Mouse (Mus musculus) bone marrow macrophage, adult 2 months (primary cell): ENCODE results near the gene Top1. TPM values are rescaled to one million over a fixed set of nuclear protein-coding genes. Genes with fewer than 3 reads are reported as not detected.

Source experiments
- H3K27ac ChIP-seq: 2 replicates; pipeline ENCODE4 v1.5.1; 2012; ENCODE audit warnings: low read depth, low read length; ENCODE audit not compliant: insufficient read depth
- H3K4me1 ChIP-seq: 2 replicates; pipeline ENCODE4 v1.6.1; 2012; ENCODE audit warnings: low read length; ENCODE audit not compliant: control insufficient read depth, insufficient read depth
- H3K4me3 ChIP-seq: 2 replicates; pipeline ENCODE4 v1.5.1; 2012; ENCODE audit warnings: mild to moderate bottlenecking, low read length, moderate library complexity; ENCODE audit not compliant: insufficient read depth
- CTCF ChIP-seq: IDR thresholded peaks from 2 replicates; pipeline ENCODE4 v1.5.1; 2012; ENCODE audit warnings: low read depth, mild to moderate bottlenecking, low read length, moderate library complexity
- POLR2A ChIP-seq: IDR thresholded peaks from 2 replicates; pipeline ENCODE4 v1.6.1; 2012; ENCODE audit warnings: mild to moderate bottlenecking, low read depth, low read length, borderline replicate concordance
- polyA plus RNA-seq: library from polyadenylated mRNA; stranded (reverse); fragments of >200 nt; gene quantifications from 2 replicates; pipeline ENCODE4 v1.2.4, GENCODE M21; 2012; ENCODE audit not compliant: missing spikeins, insufficient read depth, insufficient read length

The Top1 gene
- polyA plus RNA-seq, 1 experiment, result 42.9 TPM

- Histone ChIP-seq H3K27ac (peak overlapping the region; percentile 94), H3K4me3 (peak overlapping the region; percentile 53), H3K4me1 (peaks cover 37% of the 10 kb centered on the region)
- no peak for TF ChIP-seq POLR2A
- TF ChIP-seq CTCF, result no peak
Observed at GRCm38 (mm10) chr2:160619831-160620230, 25.9 kb upstream of the Top1 start.

- TF ChIP-seq POLR2A (no peak), CTCF (no peak)
- Histone ChIP-seq H3K4me1 (peaks cover 35% of the 10 kb centered on the region), H3K27ac (peak overlapping the region; percentile 94), H3K4me3 (peak overlapping the region; percentile 53; the same call in 1 of the 2 replicates)
Observed at GRCm38 (mm10) chr2:160620279-160620963, 25.3 kb upstream of the Top1 start.

GRCm38 (mm10) chr2:160621001-160621448 lies 24.7 kb upstream of the Top1 start:
- no peak overlapping the region for H3K4me3 ChIP-seq
- peak overlapping the region; percentile 94 for H3K27ac ChIP-seq
- peaks cover 36% of the 10 kb centered on the region for H3K4me1 ChIP-seq

GRCm38 (mm10) chr2:160621661-160622211 lies 24.0 kb upstream of the Top1 start:
- TF ChIP-seq CTCF, result no peak
- TF ChIP-seq POLR2A, result no peak
- Histone ChIP-seq H3K27ac (peak overlapping the region; percentile 94), H3K4me1 (peaks cover 42% of the 10 kb centered on the region), H3K4me3 (peak overlapping the region; percentile 24)

More at GRCm38 (mm10) chr2:160621001-160621448, 24.7 kb upstream of the Top1 start:
- TF ChIP-seq CTCF, result no peak
- TF ChIP-seq POLR2A, result no peak

GRCm38 (mm10) chr2:160622646-160623045 lies 23.0 kb upstream of the Top1 start:
- H3K4me1 ChIP-seq, result peaks cover 48% of the 10 kb centered on the region
- H3K4me3 ChIP-seq, result no peak overlapping the region
- H3K27ac ChIP-seq, result peak overlapping the region; percentile 80
- TF ChIP-seq POLR2A, result no peak
- TF ChIP-seq CTCF, result no peak

GRCm38 (mm10) chr2:160623745-160624144 lies 21.9 kb upstream of the Top1 start:
- peaks cover 46% of the 10 kb centered on the region for H3K4me1 ChIP-seq
- no peak overlapping the region for H3K27ac ChIP-seq
- no peak for TF ChIP-seq POLR2A
- TF ChIP-seq CTCF, result no peak
- no peak overlapping the region for H3K4me3 ChIP-seq

- Histone ChIP-seq H3K27ac (no peak overlapping the region), H3K4me1 (peaks cover 23% of the 10 kb centered on the region), H3K4me3 (no peak overlapping the region)
- TF ChIP-seq CTCF, result no peak
Observed at GRCm38 (mm10) chr2:160627207-160628025, 18.3 kb upstream of the Top1 start.

- Histone ChIP-seq H3K27ac (no peak overlapping the region), H3K4me3 (no peak overlapping the region), H3K4me1 (peaks cover 17% of the 10 kb centered on the region)
- TF ChIP-seq POLR2A (no peak), CTCF (no peak)
Observed at GRCm38 (mm10) chr2:160628055-160628454, 17.6 kb upstream of the Top1 start.

GRCm38 (mm10) chr2:160628666-160629527 lies 16.8 kb upstream of the Top1 start:
- Histone ChIP-seq H3K27ac (no peak overlapping the region), H3K4me1 (peaks cover 17% of the 10 kb centered on the region), H3K4me3 (no peak overlapping the region)
- TF ChIP-seq CTCF (no peak), POLR2A (no peak)
